Mouse (Mus musculus) heart, embryonic 14.5 days (tissue): Measurements from ENCODE around the gene Atp2b2. TPM values are rescaled to one million over a fixed set of nuclear protein-coding genes. Genes with fewer than 3 reads are reported as not detected.

Experiments used
- ATAC-seq: fragments of 200-750 bp; cut with Nextera tagmentation; 2 replicates; pipeline ENCODE4 v1.8.0; 2017; ENCODE audit warnings: low read depth, moderate TSS enrichment; ENCODE audit not compliant: insufficient number of reproducible peaks, insufficient read depth, low FRiP score
- H3K27ac ChIP-seq, 2 experiments: fragments of 200-500 bp in 1 of 2; fragments of 300-500 bp in 1 of 2; sonication (generic) in 1 of 2; replicated peaks in 1 of 2; 2 replicates each; pipeline ENCODE4 v1.5.1; 2012 to 2014; ENCODE audit warnings: low read depth in 2 of 2, low read length in 2 of 2, control low read depth in 1 of 2, mild to moderate bottlenecking in 1 of 2, mixed read lengths in 1 of 2; ENCODE audit not compliant: control insufficient read depth in 1 of 2, insufficient read depth in 1 of 2
- H3K27me3 ChIP-seq: fragments of 300-500 bp; sonication (generic); 2 replicates; pipeline ENCODE4 v1.6.1; 2014; ENCODE audit warnings: mild to moderate bottlenecking, low read length, control low read depth; ENCODE audit not compliant: control insufficient read depth, insufficient read depth
- H3K36me3 ChIP-seq: fragments of 300-500 bp; sonication (generic); 2 replicates; pipeline ENCODE4 v1.6.1; 2014; ENCODE audit warnings: mild to moderate bottlenecking, control low read depth, low read length, mixed read lengths; ENCODE audit not compliant: control insufficient read depth, insufficient read depth
- H3K4me1 ChIP-seq, 2 experiments: fragments of 200-500 bp in 1 of 2; fragments of 300-500 bp in 1 of 2; sonication (generic) in 1 of 2; 2 replicates each; pipeline ENCODE4 v1.6.1; 2012 to 2014; ENCODE audit warnings: low read length in 2 of 2, control low read depth in 1 of 2, mixed read lengths in 1 of 2; ENCODE audit not compliant: control insufficient read depth in 2 of 2, insufficient read depth in 2 of 2
- H3K4me2 ChIP-seq: fragments of 300-500 bp; sonication (generic); 2 replicates; pipeline ENCODE4 v1.6.1; 2014; ENCODE audit warnings: mild to moderate bottlenecking, low read length
- H3K4me3 ChIP-seq, 2 experiments: fragments of 200-500 bp in 1 of 2; fragments of 300-500 bp in 1 of 2; sonication (generic) in 1 of 2; 2 replicates each; pipeline ENCODE4 v1.5.1; 2012 to 2014; ENCODE audit warnings: low read length in 2 of 2, mild to moderate bottlenecking in 2 of 2, control low read depth in 1 of 2, low read depth in 1 of 2, moderate library complexity in 1 of 2; ENCODE audit not compliant: control insufficient read depth in 1 of 2, insufficient read depth in 1 of 2
- H3K9ac ChIP-seq: fragments of 300-500 bp; sonication (generic); 2 replicates; pipeline ENCODE4 v1.6.1; 2014; ENCODE audit warnings: mild to moderate bottlenecking, low read length
- H3K9me3 ChIP-seq: fragments of 300-500 bp; sonication (generic); 2 replicates; pipeline ENCODE4 v1.6.1; 2016; ENCODE audit warnings: low read length, control low read depth; ENCODE audit not compliant: control insufficient read depth
- WGBS: fragments of 180-500 bp; shearing (Covaris S2); extraction: QIAGEN DNeasy Blood & Tissue Kit; methylation state at CpG from one replicate; pipeline ENCODE4 v1.1.7; 2014; 5-methylcytosine and 5-hydroxymethylcytosine counted together
- microRNA-seq: library from miRNA; unstranded; fragments of <30 nt; microRNA quantifications from one replicate; pipeline ENCODE4, GENCODE M21; 2016
- polyA plus RNA-seq: library from polyadenylated mRNA; unstranded; fragments of >200 nt; fragmentation: Nextera tagmentation; extraction: Ambion mirVana; gene quantifications from 2 replicates; pipeline ENCODE4 v1.2.1, GENCODE M21; 2014

The Atp2b2 gene
- polyA plus RNA-seq, 1 experiment from 2014 or later = 0.18 TPM

DNA sequence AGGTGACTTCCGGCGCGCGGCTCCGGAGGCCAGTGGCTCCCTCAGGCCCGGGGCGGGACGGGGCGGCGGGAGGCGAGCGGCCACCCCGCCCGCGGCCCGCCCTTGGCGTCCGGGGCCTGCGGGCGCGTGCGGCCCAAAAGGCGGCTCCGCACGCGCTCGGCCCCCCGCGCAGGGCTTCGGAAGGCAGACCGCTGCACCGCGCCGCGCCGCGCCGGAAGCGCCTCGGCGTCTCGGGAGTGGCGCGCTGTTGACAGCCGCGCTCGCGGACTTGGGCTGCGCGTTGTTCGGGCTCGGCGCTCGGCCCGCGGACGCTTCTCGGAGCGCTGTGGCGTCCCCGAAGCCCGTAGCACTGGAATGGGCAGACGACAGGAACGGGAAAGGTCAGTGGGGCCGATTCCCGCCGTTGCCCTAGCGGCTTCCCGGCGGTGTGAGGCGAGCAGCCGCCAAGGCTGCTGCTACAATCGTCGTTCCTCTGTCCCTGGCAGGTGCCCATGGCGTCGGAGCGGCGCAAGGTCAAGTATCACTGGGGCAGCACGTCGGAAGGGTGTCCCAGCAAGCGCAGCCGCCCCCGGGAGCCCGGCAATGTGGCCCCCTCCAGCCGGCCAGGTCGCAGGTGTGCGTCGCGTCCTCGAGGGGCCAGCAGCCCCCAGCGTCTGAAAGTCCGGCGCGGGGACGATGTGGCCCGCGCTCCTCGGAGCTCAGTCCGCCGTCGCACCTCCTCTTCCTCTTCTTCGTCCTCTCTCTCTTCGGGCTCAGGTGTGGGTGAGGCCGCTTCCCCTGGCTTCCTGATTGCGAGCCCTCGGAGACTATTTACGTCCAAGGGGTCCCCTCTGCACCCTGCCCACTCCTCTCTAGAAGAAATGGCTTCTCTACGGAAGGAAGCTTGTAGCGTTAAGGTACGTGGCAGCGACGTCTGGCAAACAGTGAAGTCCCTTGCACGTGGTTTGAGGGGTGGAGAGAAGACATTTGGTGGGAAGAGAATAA is 344.9 kb downstream of the Atp2b2 start:
- Histone ChIP-seq H3K4me3 (peak overlapping the region; percentile 79 to 95), H3K4me2 (peak overlapping the region; percentile 97), H3K36me3 (peaks cover 45% of the 10 kb centered on the region), H3K27me3 (no peaks in the 10 kb centered on the region), H3K9me3 (no peaks in the 10 kb centered on the region), H3K9ac (peak overlapping the region; percentile 92), H3K27ac (peak overlapping the region; percentile 89 to 95), H3K4me1 (peaks cover 11 to 22% of the 10 kb centered on the region in 2 experiments)
- no peak for ATAC-seq
- WGBS = under 1% methylated on average over 103 of the region's 113 CpGs

DNA sequence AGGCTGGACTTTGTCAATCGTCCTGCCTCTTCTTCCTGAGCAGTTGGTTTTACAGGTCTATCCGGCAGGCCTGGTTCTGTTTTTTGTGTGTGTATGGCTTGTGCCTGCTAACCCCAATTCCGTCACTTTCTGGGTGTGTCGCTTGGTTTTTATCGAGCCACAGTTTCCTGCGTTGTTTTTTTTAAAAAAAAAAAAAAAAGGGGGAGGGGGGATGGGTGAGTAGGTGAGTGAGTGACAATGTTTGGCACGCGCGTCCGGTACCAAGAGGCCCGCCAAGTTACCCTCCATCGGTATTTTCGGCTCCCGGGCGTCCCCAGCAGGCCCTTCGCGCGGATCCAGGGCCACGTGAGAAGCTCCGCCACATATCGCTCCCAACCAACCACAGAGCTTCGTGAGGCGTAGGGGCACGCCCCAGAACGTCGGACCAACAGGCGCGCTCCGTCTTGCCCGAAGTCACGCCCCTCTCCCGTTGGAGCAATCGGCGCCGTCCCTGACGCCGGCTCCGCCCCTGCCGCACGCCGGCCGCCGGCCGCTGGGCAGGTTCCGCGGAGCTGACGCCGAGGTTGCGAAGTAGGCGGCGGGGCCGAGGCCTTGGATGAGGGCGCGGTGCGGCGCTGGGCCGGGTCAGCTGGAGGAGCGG is 345.7 kb downstream of the Atp2b2 start, which contains the start of gene Tatdn2:
Gene Tatdn2, plus strand, starts transcription at position 469 of the 640 bp plus-strand sequence.
- Histone ChIP-seq H3K4me2 (peak within 1 kb of the TSS; percentile 97), H3K27ac (peak within 1 kb of the TSS; percentile 89 to 95), H3K9me3 (no peaks in the 10 kb centered on the region), H3K4me3 (peak within 1 kb of the TSS; percentile 79 to 95), H3K36me3 (peaks cover 37% of the 10 kb centered on the region), H3K27me3 (no peaks in the 10 kb centered on the region), H3K4me1 (peaks cover 11 to 22% of the 10 kb centered on the region in 2 experiments), H3K9ac (peak within 1 kb of the TSS; percentile 92)
- under 1% methylated on average over 57 of the region's 58 CpGs for WGBS
- peak; percentile 99 for ATAC-seq

DNA sequence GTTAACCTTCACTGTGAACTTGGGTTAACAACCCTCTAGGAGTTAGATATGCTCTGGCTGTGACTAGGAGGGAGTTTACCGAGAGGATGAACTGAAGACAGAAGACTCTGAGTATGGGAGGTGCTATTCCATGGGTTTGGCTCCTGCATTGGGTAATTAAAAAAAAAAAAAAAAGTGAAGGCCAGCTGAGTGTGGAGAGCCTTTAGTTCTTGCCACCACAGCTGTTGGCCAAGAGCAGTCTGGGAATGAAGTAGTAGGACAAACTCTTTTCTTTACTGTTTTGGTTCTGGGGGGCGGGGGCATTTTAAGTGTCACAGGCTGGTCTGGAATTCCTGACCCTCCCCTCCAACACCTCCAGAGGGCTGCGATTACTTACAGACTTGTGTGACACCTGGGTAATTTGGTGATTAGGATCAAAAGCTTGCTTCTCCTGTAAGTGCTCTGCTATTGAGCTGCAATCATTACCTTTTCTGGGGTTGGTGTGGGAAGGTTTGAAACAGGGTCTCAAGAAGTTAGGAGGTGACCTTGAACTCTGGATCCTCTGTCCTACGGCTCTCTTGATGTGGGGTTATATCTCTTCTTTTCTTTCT is 346.6 kb downstream of the Atp2b2 start:
- Histone ChIP-seq H3K27ac (peak overlapping the region; percentile 74 to 95), H3K9me3 (no peaks in the 10 kb centered on the region), H3K27me3 (no peaks in the 10 kb centered on the region), H3K36me3 (peaks cover 28% of the 10 kb centered on the region), H3K4me1 (peaks cover 14 to 28% of the 10 kb centered on the region in 2 experiments), H3K4me2 (peak overlapping the region; percentile 97), H3K9ac (peak overlapping the region; percentile 61), H3K4me3 (peak overlapping the region in 1 of 2 experiments; percentile 95; a peak in 1 of 4 replicates)
- ATAC-seq = no peak
- WGBS = 40% methylated on average over 4 of the region's 4 CpGs

DNA sequence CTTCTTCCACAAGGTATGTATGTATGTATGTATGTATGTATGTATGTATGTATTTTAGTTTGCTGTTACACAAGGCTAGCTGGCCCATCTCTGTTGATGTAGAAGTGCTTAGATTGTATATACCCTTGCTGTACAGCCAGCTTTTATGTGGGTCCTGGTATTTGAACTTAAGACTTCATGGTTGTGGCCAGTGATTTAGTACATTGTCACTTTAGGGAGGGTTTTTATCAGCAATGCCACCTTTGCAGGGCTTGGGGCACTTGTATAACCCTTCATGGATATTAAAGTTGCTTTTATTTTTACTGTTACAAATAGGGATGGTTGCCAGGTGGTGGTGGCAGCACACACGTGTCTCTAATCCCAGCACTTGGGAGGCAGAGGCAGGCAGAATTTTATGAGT is 347.2 kb downstream of the Atp2b2 start:
- no peak for ATAC-seq
- no peak overlapping the region for H3K9ac ChIP-seq
- no peak overlapping the region for H3K27ac ChIP-seq
- WGBS = 83% methylated on average over 1 of the region's 1 CpGs
- H3K4me3 ChIP-seq = no peak overlapping the region
- no peaks in the 10 kb centered on the region for H3K27me3 ChIP-seq
- H3K36me3 ChIP-seq = peaks cover 22% of the 10 kb centered on the region
- H3K9me3 ChIP-seq = no peaks in the 10 kb centered on the region
- H3K4me1 ChIP-seq = peaks cover 19 to 34% of the 10 kb centered on the region in 2 experiments
- no peak overlapping the region for H3K4me2 ChIP-seq

Small RNAs within 50 kb of the gene (microRNA-seq; reads per million reads assigned to microRNA genes)
- 0.84 reads per million for gene Mir7042

Other genes with a start within 250 kb of the Atp2b2 start
- not detected in 2 replicates for gene Slc6a11, start 88.6 kb upstream of the Atp2b2 start, polyA plus RNA-seq
- gene Slc6a1, start 240.0 kb upstream of the Atp2b2 start, polyA plus RNA-seq = 0.28 and 0.84 TPM in 2 replicates